Mouse (Mus musculus) embryo, embryonic 11 days (tissue): ENCODE data around the gene Il2ra.

Source experiments
- DNase-seq: peaks from one replicate; pipeline ENCODE4 v3.0.0-alpha.2; 2015

Gene Il2ra

DNA sequence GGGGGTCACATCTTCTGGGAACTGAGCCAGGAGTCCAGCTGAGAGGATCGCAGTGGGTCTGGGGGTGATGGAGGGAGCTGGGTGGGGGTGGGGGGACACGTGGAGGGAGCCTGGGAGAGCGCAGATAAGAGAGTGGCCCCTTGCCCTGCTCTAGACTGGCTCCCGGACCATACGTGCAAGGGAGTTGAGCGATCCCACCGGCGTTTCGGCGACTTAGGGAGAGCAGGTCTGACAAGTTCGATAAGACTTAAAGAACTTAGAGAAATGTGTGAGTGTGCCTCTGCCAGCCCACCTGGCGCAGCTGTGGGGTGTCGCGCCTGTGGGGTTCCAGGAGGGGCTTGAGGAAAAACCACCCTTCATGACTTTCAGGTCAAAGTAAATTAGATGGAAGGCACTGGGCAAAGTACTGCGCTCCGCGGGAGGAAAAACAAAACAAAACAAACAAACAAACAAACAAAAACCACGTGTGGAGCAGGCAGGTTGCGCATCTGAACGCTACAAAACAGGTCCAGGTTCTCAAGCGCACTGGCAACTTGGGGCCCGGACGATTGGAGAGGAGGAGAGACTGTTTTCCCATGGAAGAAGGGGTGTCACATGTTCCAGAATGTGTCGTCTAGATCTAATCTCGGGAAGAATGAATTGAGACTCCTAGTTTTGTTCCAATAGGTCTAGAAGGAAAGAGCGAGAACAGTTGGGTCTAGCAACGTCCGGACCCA, 63.6 kb downstream of the Il2ra start:
- DNase-seq, result peak; percentile 26

DNA sequence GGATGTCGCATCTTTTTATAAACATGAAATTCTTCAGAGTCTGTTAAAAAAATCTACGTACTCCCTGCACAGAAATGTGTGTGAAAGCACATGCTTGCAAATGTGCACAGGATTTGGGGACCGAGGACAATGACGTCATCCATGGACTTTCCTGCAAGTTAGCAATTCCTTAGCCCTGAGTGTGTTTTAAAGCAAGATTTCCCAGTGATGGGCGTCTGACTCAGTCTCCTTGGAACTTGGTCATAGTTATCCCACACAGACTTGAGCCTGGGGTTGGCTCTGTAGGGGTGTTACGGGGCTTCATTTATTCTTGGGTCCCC, 64.1 kb downstream of the Il2ra start:
- peak; percentile 4 for DNase-seq

DNA sequence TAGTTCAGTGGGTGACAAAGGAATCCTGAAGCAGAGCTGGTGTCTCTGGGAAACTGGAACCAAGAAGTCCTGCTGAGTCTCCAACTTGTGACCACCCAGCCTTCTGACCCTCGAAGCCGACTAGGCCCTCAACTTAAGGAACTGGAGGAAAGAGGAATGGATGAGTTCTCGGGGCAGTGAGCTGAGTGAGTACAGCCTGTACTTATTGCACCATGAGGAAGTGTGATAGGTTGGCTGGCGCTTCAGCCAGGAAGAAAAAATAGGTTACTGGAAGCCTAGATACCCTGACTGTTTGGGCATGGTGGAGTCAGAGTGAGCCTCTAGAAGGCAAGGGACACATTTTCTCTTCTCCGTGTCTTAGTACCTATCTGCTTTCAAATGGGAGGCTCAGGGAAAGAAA, 65.9 kb downstream of the Il2ra start:
- DNase-seq, result no peak

DNA sequence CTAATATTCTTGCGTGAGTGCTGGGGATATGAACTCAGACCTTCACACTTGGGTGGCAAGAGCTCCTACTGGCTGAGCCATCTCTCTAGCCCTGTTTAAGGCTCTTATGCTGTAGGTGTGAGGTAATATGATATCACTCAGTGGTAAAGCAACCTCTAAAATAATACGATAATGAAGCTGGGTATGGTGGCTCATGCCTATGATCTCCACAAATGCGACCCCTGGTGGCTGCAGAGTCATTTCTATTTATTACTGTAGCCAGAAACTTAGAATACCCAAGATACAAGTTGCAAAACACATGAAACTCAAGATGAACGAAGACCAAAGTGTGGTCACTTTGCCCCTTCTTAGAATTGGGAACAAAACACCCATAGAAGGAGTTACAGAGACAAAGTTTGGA, 67.5 kb downstream of the Il2ra start:
- DNase-seq, result peak; percentile 57

DNA sequence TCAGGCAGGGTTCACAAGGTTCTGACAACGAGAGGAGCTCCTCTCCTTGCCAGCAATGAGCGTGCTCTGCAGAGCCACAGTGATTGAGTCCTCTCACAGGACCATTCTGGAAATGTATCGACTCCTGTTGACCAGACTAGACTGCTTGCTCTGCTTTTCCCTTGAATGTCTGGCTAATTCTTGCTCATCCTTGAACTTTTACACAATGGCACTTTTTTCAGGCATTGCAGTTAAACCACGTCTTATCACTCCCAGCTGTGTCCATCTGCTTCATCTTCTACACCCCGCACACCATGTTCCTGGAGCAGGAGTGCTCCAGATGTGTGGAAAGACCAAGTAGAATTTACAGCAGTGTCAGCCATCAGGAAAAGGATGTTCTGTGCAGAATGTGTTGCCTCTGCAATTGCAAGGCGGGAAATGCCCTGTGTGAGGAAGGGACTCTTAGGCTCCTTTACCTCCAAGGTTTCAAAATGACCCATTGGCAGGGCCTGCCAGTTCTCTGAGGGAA, 69.9 kb downstream of the Il2ra start:
- no peak for DNase-seq

DNA sequence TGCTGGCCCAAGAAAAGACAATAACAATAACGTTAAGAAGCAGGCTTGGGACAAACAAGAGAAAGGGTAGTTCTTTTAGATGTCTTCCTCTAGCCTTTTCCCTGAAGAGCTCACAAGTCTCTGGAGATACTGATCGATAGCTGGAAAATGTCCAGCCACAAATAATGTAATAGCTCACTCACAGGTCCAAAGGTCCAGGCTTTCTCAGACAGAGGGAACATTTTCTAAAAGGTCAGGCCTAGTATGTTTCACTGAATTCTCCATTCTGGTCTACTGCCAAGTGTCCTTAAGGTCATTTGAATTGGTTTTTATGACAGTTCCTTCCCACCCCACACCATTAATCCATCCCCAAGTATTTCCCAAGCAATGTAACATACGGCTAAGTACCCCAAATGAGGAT, 70.4 kb downstream of the Il2ra start:
- DNase-seq, result no peak

DNA sequence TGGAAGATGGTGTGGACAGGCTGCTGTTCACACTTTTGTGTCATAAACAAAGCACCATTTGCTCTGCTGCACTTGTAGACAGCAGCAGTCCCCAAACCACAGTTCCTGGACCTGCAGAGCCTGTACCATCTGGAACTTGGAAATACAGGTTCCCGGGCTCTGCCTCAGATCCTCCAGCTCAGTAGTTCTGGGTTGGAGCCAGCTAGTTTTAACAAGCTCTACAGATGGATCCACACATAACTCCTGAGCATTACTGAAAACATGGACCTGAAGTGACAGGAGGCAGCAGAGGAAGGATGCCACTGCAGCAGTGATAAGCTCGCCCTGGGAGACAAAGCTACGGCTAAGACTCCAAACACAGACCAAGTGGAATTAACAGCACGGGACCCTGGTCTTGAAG, 71.9 kb downstream of the Il2ra start:
- DNase-seq, result no peak

DNA sequence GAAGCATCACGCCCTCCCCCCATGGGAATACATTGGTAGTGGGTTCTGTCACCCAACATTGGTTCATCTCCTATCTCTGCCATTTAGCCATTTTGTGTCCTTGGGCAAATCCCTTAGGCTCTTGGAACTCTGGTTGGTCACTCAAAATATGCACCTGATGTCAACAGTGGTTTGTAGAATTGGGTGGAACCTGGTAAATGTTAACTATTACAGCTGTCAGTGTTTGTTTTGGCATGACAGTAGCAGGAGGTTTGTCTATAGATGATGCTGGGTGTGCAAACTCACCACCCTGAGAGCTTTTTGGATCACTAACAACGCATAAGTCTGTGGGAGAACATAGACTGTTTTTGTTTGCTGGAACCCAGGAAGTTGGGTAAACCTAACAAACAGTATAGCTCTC, 76.0 kb downstream of the Il2ra start:
- no peak for DNase-seq

DNA sequence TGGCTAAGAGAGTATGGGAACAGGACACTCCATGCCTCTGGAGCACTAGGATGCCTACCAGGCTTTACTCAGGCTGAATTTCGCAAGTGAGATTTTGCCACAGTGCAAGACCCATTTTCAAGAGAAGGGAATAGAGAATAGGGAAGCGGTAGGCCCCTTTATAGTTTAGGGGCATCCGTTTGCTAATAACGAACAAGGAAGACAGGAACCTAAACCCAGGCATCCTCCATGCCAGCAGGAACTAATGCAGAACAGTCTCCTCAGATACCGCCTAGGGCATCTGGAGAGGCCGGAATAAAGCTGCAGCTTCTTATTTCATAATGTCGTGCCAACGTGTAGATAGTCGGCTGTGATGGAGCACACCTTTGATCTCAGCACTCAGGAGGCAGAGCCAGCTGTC, 80.0 kb downstream of the Il2ra start:
- DNase-seq, result no peak

DNA sequence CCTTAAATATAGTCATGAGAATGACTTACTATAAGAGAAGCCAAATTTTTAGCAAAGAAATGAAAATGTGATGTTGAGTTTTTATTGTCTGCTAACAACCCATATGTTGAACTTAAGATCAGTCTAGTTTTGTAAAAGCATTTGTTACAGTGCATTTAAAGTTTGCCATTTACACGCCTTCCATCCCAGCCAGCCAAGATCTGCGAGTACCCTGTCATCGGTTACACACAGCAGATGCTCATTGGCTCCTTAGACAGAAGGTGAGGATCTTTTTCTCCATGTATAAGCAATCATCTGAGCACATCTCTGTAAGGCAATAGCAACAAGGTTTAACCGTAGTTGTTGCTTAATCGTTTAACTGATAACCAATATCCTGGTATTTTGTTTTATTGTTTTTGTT, 85.0 kb downstream of the Il2ra start:
- no peak for DNase-seq

DNA sequence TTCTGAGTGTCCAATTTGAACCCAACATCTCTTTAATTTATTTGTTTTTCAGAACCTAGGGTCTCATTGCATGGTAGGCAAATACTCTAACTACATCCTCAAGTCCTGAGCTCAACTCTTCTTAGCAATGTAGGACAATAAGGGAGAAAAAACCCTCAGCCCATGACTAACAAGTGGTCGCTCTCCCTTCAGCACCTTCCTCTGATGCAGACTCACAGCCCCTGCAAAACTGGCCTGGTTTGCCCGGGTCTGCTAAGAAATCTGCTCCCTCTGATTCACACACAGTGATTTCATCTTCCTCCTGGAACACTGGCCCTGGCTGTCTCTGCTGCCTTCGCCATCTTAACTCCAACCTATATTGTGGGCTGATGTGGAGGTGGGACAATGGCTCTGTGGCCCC, 86.5 kb downstream of the Il2ra start:
- DNase-seq, result peak; percentile 40

DNA sequence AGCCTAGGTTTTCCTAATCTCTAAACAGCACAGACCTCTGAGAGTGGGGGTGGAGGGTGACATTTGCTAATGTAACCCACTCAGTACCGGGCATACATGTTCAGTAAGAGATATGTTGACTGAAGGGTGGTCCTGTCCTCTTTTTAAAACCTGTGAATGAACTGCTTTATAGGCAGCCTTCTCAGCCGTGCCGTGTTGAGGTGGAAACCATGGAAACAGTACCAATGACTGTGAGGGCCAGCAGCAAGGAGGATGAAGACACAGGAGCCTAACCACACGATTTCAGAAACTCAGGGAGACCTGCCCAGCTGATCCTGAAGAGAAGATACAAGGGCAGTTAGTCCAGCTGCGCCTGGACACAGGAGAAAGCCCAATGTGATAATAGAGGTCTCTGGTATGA, 90.4 kb downstream of the Il2ra start:
- no peak for DNase-seq

DNA sequence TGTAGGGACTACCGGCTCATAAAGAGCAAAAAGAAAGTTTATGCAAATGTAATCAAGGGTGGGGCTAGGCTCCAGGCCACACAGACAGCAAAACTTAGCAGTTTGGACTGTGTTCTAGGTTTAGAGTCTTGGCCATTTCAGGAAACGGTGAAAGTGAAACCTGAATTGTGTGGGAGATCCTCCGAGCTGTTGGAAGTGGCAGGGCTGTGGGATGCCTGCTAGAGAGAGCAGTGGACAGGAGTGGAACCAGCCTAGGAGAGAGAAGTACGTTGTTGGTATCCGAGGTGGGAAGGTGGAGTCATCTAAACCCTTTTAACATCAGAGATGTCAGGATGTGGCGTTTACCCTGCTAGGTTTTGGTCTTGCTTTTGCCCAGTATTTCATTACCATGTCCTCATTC, 93.2 kb downstream of the Il2ra start:
- no peak for DNase-seq

DNA sequence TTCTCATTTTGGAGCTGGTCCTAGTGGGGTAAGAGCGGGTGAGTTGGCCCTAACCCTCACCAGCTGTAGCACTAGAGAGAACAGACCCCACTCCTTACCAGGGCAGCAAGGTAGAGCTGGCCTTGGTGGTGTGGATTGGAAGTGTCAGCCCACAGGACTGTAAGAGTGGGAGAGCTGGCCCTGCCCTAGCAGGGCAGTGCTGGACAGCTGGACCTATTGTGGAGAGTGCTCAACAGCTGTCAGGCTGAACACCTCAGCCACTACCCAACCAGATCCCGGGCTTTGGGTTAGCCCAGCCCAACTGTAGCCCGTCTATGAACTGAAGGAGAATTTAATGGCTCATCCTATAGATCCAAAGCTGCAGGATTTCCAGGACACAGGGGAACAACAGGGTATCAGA, 96.2 kb downstream of the Il2ra start:
- DNase-seq, result no peak

DNA sequence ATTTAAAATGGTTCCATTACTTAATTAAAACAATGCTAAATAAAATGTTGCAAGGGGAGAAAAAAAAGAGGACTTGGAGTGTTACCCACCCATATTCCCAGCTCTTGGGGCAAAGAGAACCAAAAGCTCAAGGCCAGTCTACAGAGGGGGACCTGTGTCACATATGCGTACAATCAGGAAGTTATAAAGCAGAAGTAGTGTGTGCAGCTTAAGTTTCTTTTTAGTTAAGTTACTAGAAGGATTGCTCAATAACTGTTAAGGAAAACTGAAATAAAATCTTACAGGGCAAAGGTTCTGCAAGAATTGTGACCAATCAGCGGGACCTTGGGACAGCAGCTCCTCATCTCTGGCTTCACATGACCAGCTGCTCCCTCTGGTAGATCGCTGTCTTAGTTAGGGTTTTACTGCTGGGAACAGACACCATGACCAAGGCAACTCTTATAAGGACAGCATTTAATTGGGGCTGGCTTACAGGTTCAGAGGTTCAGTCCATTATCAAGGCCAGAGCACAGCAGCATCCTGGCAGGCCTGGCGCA, 97.0 kb downstream of the Il2ra start:
- no peak for DNase-seq
